Mouse (Mus musculus) neural tube, embryonic 15.5 days (tissue): ENCODE results near the gene Lrrc40. TPM values are rescaled to one million over a fixed set of nuclear protein-coding genes. Genes with fewer than 3 reads are reported as not detected.

Source experiments
- ATAC-seq: fragments of 200-750 bp; cut with Nextera tagmentation; 2 replicates; pipeline ENCODE4 v1.8.0; 2017; ENCODE audit warnings: mild to moderate bottlenecking, moderate TSS enrichment, moderate library complexity; ENCODE audit not compliant: low FRiP score
- H3K27ac ChIP-seq: fragments of 300-500 bp; sonication (generic); replicated peaks from 2 replicates; pipeline ENCODE4 v1.5.1; 2015; ENCODE audit warnings: mild to moderate bottlenecking, inconsistent platforms
- H3K27me3 ChIP-seq: fragments of 300-500 bp; sonication (generic); replicated peaks from 2 replicates; pipeline ENCODE4 v1.6.1; 2015; ENCODE audit warnings: inconsistent platforms
- H3K36me3 ChIP-seq: fragments of 300-500 bp; sonication (generic); 2 replicates; pipeline ENCODE4 v1.6.1; 2015; ENCODE audit warnings: inconsistent platforms
- H3K4me1 ChIP-seq: fragments of 300-500 bp; sonication (generic); 2 replicates; pipeline ENCODE4 v1.6.1; 2015; ENCODE audit warnings: inconsistent platforms
- H3K4me2 ChIP-seq: fragments of 300-500 bp; sonication (generic); 2 replicates; pipeline ENCODE4 v1.6.1; 2015; ENCODE audit warnings: inconsistent platforms, mild to moderate bottlenecking, moderate library complexity
- H3K4me3 ChIP-seq: fragments of 300-500 bp; sonication (generic); replicated peaks from 2 replicates; pipeline ENCODE4 v1.5.1; 2015; ENCODE audit warnings: mild to moderate bottlenecking, inconsistent platforms
- H3K9ac ChIP-seq: fragments of 300-500 bp; sonication (generic); replicated peaks from 2 replicates; pipeline ENCODE4 v1.6.1; 2015; ENCODE audit warnings: mild to moderate bottlenecking, inconsistent platforms
- H3K9me3 ChIP-seq: fragments of 300-500 bp; sonication (generic); replicated peaks from 2 replicates; pipeline ENCODE4 v1.6.1; 2016; ENCODE audit warnings: inconsistent platforms
- WGBS: fragments of 180-500 bp; shearing (Covaris S2); methylation state at CpG from one replicate; pipeline ENCODE4 v1.1.7; 2015; ENCODE audit warnings: mixed read lengths; 5-methylcytosine and 5-hydroxymethylcytosine counted together
- polyA plus RNA-seq: library from polyadenylated mRNA; unstranded; fragments of >200 nt; fragmentation: Nextera tagmentation; extraction: Ambion mirVana; gene quantifications from 2 replicates; pipeline ENCODE4 v1.2.1, GENCODE M21; 2015

Gene Lrrc40
- polyA plus RNA-seq, 1 experiment from 2014 or later = 43.0 TPM

GRCm38 (mm10) chr3:158049508-158049907 lies 13.0 kb downstream of the Lrrc40 start:
- Histone ChIP-seq H3K36me3 (peaks cover 14% of the 10 kb centered on the region; the same call in 1 of the 2 replicates), H3K9me3 (no peaks in the 10 kb centered on the region), H3K4me2 (no peak overlapping the region), H3K27me3 (no peaks in the 10 kb centered on the region), H3K4me1 (no peaks in the 10 kb centered on the region), H3K9ac (no peak overlapping the region), H3K27ac (no peak overlapping the region), H3K4me3 (no peak overlapping the region)
- 78% methylated on average over 2 of the region's 2 CpGs for WGBS
- no peak for ATAC-seq

- Histone ChIP-seq H3K27me3 (no peaks in the 10 kb centered on the region), H3K4me1 (no peaks in the 10 kb centered on the region), H3K27ac (no peak overlapping the region), H3K9me3 (no peaks in the 10 kb centered on the region), H3K4me3 (no peak overlapping the region), H3K4me2 (no peak overlapping the region), H3K9ac (no peak overlapping the region), H3K36me3 (peaks cover 33% of the 10 kb centered on the region)
- no peak for ATAC-seq
- WGBS = 96% methylated on average over 2 of the region's 2 CpGs
Measured at GRCm38 (mm10) chr3:158060621-158061291, 24.3 kb downstream of the Lrrc40 start.

DNA sequence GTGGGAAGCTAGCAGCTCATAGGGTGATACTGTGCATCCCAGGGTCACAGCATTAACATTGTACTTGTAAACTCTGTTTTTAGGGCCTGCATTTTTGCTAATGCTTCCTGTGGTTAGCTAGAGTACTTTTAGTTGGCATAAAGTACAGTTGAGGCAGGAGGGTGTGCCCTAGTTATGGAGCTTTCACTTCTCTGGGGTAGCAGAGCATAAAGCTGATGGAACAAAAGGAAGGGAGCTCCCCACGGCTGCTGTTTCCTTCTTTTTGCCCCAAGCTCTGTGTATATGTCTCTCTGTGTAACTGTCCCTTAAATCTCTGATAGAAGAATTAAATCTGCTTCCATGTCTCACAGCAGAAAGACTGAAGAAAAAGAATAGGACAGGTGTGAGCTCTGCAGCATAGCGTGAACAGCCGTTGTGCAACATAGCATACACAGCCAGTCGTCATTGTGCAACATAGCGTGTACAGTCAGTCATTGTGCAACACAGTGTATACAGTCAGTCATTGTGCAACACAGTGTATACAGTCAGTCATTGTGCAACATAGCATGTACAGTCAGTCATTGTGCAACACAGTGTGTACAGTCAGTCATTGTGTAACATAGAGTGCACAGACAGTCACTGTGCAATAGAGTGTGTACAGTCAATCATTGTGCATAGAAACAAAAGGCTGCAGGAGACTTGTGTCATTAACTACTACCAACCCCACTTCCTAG lies 25.5 kb downstream of the Lrrc40 start:
- H3K36me3 ChIP-seq = peaks cover 22% of the 10 kb centered on the region
- WGBS = 91% methylated on average over 5 of the region's 5 CpGs
- no peak overlapping the region for H3K4me2 ChIP-seq
- ATAC-seq = no peak
- no peak overlapping the region for H3K27ac ChIP-seq
- H3K4me3 ChIP-seq = no peak overlapping the region
- no peak overlapping the region for H3K9ac ChIP-seq
- H3K9me3 ChIP-seq = no peaks in the 10 kb centered on the region
- no peaks in the 10 kb centered on the region for H3K4me1 ChIP-seq
- H3K27me3 ChIP-seq = no peaks in the 10 kb centered on the region

GRCm38 (mm10) chr3:158065256-158065655 lies 28.8 kb downstream of the Lrrc40 start:
- H3K27ac ChIP-seq = no peak overlapping the region
- H3K9me3 ChIP-seq = no peaks in the 10 kb centered on the region
- no peak overlapping the region for H3K4me3 ChIP-seq
- no peaks in the 10 kb centered on the region for H3K27me3 ChIP-seq
- peaks cover 7% of the 10 kb centered on the region for H3K36me3 ChIP-seq
- ATAC-seq = no peak
- H3K4me1 ChIP-seq = no peaks in the 10 kb centered on the region
- H3K4me2 ChIP-seq = no peak overlapping the region
- WGBS = 99% methylated on average over 2 of the region's 2 CpGs
- H3K9ac ChIP-seq = no peak overlapping the region

- WGBS = 83% methylated on average over 7 of the region's 7 CpGs
- H3K27me3 ChIP-seq = no peaks in the 10 kb centered on the region
- no peaks in the 10 kb centered on the region for H3K9me3 ChIP-seq
- no peaks in the 10 kb centered on the region for H3K4me1 ChIP-seq
- no peak overlapping the region for H3K9ac ChIP-seq
- no peak overlapping the region for H3K4me2 ChIP-seq
- H3K36me3 ChIP-seq = peaks cover 7% of the 10 kb centered on the region
- ATAC-seq = no peak
- H3K4me3 ChIP-seq = no peak overlapping the region
- H3K27ac ChIP-seq = no peak overlapping the region
Measured at GRCm38 (mm10) chr3:158067916-158068315, 31.5 kb downstream of the Lrrc40 start.

DNA sequence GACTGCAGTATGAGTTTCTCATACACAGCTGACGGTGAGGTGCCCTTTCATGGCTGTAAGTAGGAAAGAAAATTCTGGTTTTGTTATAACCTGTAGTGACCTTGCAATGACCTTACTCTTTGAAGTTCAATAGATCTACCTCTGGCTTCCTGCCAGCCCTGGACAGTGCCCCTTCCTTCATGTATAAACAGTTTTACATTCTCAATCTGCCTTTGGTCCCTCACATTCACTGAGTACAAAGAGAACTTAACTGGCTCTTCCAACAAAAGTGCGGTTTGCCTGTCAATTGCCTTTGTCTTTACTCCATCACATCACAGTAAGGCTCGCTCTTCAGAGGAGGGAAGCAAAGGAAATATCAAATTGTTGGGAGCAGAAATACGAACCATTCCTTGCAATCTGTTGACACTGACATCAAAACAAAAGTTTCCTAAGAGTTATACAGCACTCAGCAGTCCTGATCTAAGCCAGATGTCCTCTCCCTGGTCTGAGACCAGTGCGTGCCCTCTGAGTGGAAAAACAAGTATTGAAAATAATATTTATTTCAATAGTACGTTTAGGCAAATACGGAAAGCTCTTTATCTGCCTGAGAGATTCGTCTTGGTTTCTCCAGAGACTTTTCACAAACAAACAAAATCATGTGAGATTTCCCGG lies 32.3 kb downstream of the Lrrc40 start:
- no peak overlapping the region for H3K4me3 ChIP-seq
- H3K4me2 ChIP-seq = no peak overlapping the region
- H3K27me3 ChIP-seq = no peaks in the 10 kb centered on the region

DNA sequence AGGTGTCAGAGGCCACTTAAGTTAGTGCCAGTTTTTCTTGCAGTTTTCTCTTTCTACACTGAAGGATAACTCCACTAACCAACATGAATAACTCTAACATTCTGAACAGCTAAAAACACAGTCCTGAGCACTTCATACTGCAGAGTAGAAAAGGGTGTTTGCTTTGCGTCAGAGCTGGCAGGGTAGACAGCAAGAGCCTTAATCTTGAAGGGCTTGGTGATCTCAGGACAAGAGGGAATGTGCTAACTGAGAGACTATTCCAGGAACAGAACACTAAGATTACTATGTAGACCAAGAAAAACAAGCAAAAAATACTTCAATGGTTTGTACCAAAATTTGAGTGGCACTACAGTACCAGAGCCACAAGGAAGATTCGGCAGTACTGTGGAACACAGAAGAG lies 38.5 kb downstream of the Lrrc40 start:
- Histone ChIP-seq H3K27ac (no peak overlapping the region), H3K4me3 (no peak overlapping the region), H3K4me2 (no peak overlapping the region), H3K9me3 (no peaks in the 10 kb centered on the region), H3K4me1 (no peaks in the 10 kb centered on the region), H3K9ac (no peak overlapping the region), H3K27me3 (no peaks in the 10 kb centered on the region), H3K36me3 (no peaks in the 10 kb centered on the region; the same call in 1 of the 2 replicates)
- no peak for ATAC-seq
- WGBS = 93% methylated on average over 2 of the region's 2 CpGs

More for the DNA sequence above, 32.3 kb downstream of the Lrrc40 start:
- ATAC-seq = no peak
- Histone ChIP-seq H3K4me1 (no peaks in the 10 kb centered on the region), H3K9ac (no peak overlapping the region), H3K36me3 (peaks cover 7% of the 10 kb centered on the region), H3K9me3 (no peaks in the 10 kb centered on the region), H3K27ac (no peak overlapping the region)
- 65% methylated on average over 9 of the region's 9 CpGs for WGBS

GRCm38 (mm10) chr3:158076685-158077379 lies 40.4 kb downstream of the Lrrc40 start:
- Histone ChIP-seq H3K4me1 (no peaks in the 10 kb centered on the region), H3K27ac (no peak overlapping the region), H3K9ac (no peak overlapping the region), H3K27me3 (no peaks in the 10 kb centered on the region), H3K36me3 (no peaks in the 10 kb centered on the region; the same call in 1 of the 2 replicates), H3K9me3 (no peaks in the 10 kb centered on the region), H3K4me3 (no peak overlapping the region), H3K4me2 (no peak overlapping the region)
- ATAC-seq = no peak
- 44% methylated on average over 4 of the region's 4 CpGs for WGBS

DNA sequence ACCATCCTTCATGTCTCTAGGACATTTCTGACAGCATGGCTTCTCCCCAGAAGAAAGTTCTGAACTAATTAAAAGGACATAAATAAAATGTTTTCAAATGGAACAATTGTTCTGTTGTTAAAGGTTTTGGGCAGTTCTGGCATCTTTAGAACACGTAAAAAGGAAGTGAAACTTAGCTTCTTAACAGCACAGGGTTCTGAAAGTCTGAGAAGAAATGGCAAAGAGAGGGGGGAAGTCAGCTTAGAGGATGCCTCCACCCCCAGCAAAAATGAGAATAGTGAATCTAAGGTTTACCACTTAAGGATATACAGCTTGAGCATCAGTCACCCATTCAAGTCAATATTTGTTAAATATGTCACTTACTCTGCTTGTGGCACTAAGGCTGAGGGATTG lies 40.9 kb downstream of the Lrrc40 start:
- Histone ChIP-seq H3K9me3 (no peaks in the 10 kb centered on the region), H3K9ac (no peak overlapping the region), H3K4me3 (no peak overlapping the region), H3K4me1 (no peaks in the 10 kb centered on the region), H3K36me3 (no peaks in the 10 kb centered on the region; the same call in 1 of the 2 replicates), H3K27me3 (no peaks in the 10 kb centered on the region), H3K27ac (no peak overlapping the region), H3K4me2 (no peak overlapping the region)
- no peak for ATAC-seq
- 39% methylated on average over 1 of the region's 1 CpGs for WGBS

GRCm38 (mm10) chr3:158077828-158078227 lies 41.4 kb downstream of the Lrrc40 start:
- H3K4me3 ChIP-seq = no peak overlapping the region
- WGBS = 77% methylated on average over 5 of the region's 5 CpGs
- no peak overlapping the region for H3K9ac ChIP-seq
- H3K36me3 ChIP-seq = no peaks in the 10 kb centered on the region; the same call in 1 of the 2 replicates
- no peaks in the 10 kb centered on the region for H3K9me3 ChIP-seq
- no peaks in the 10 kb centered on the region for H3K27me3 ChIP-seq
- H3K27ac ChIP-seq = no peak overlapping the region
- H3K4me1 ChIP-seq = no peaks in the 10 kb centered on the region
- no peak for ATAC-seq
- no peak overlapping the region for H3K4me2 ChIP-seq

DNA sequence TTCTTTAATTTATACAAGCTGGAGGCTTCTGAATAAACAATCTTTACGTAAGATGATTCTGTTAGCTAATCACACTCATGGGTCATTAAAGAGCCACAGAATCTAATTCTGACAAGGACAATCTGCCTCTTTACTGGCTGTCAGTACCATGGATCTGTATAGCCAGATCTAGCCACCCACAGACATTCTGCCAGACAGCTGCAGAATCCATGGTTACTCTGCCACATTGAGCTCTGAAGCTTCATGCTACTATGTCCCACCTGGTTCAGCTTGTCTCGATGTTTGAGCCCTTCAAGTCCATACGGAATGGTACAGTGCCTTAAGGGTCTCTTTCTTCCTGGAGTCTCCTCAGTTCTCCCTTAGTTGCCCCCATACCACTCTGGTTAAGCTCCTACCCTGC lies 55.1 kb downstream of the Lrrc40 start:
- H3K9me3 ChIP-seq = no peaks in the 10 kb centered on the region
- H3K27ac ChIP-seq = no peak overlapping the region
- no peaks in the 10 kb centered on the region for H3K36me3 ChIP-seq
- H3K4me2 ChIP-seq = no peak overlapping the region
- no peak for ATAC-seq
- no peak overlapping the region for H3K4me3 ChIP-seq
- no peaks in the 10 kb centered on the region for H3K4me1 ChIP-seq
- H3K27me3 ChIP-seq = no peaks in the 10 kb centered on the region
- 79% methylated on average over 3 of the region's 3 CpGs for WGBS
- H3K9ac ChIP-seq = no peak overlapping the region
